ENCODE assay signal across 21 mouse cellular contexts in genomic region chr8:122817724-122818496, GRCm38 (mm10). TPM values are rescaled to one million over a fixed set of nuclear protein-coding genes. Genes with fewer than 3 reads are reported as not detected.
DNase-seq lines count a peak whose midpoint lies in the region; ATAC-seq and TF ChIP-seq lines count a peak whose summit lies in the region.
"Had no signal": no experiment of that assay in that cellular context is flagged by ENCODE, and none has a peak within 500 bp of the region (broad histone marks: within the 10 kb centered on the region; RNA-seq: fewer than 3 reads in every experiment).

No protein-coding gene starts in this region.

- H3K27ac ChIP-seq in kidney, postnatal 0 days = no peak overlapping the region
- no peak overlapping the region for H3K27ac ChIP-seq in kidney, embryonic 15.5 days
- peak overlapping the region; percentile 52 for H3K27ac ChIP-seq in midbrain, embryonic 14.5 days (replicated peaks; ENCODE audit: low read depth, low read length)
- H3K27ac ChIP-seq in midbrain, embryonic 16.5 days (ENCODE audit: low read length) = no peak overlapping the region
- peak overlapping the region; percentile 59 for H3K27ac ChIP-seq in embryonic facial prominence, embryonic 10.5 days (replicated peaks)
- H3K27ac ChIP-seq in olfactory bulb, adult 2 months (ENCODE audit: insufficient read depth, low read depth, low read length) = peak overlapping the region; percentile 70
- H3K27ac ChIP-seq: layer of hippocampus, adult 2 months; stomach, embryonic 15.5 days had no signal

- H3K9me3 ChIP-seq in kidney, postnatal 0 days (replicated peaks; ENCODE audit: low read length) = no peaks in the 10 kb centered on the region
- no peaks in the 10 kb centered on the region for H3K9me3 ChIP-seq in kidney, embryonic 15.5 days (replicated peaks)
- H3K9me3 ChIP-seq in midbrain, embryonic 14.5 days (ENCODE audit: control insufficient read depth, low read length) = no peaks in the 10 kb centered on the region
- H3K9me3 ChIP-seq in midbrain, embryonic 16.5 days (replicated peaks; ENCODE audit: control insufficient read depth, low read length, poor library complexity, severe bottlenecking) = no peaks in the 10 kb centered on the region
- H3K9me3 ChIP-seq in embryonic facial prominence, embryonic 10.5 days = no peaks in the 10 kb centered on the region
- H3K9me3 ChIP-seq: hindbrain, embryonic 13.5 days; stomach, embryonic 15.5 days had no signal

- H3K4me2 ChIP-seq in kidney, postnatal 0 days (ENCODE audit: low read length) = no peak overlapping the region
- no peak overlapping the region for H3K4me2 ChIP-seq in kidney, embryonic 15.5 days
- no peak overlapping the region for H3K4me2 ChIP-seq in midbrain, embryonic 14.5 days (ENCODE audit: low read length)
- H3K4me2 ChIP-seq in midbrain, embryonic 16.5 days (ENCODE audit: low read length) = no peak overlapping the region
- H3K4me2 ChIP-seq: hindbrain, embryonic 13.5 days; stomach, embryonic 15.5 days had no signal

- H3K4me3 ChIP-seq in kidney, postnatal 0 days (replicated peaks; ENCODE audit: low read depth, low read length) = no peak overlapping the region
- H3K4me3 ChIP-seq in kidney, embryonic 15.5 days (replicated peaks) = no peak overlapping the region
- no peak overlapping the region for H3K4me3 ChIP-seq in midbrain, embryonic 14.5 days (replicated peaks; ENCODE audit: low read depth, low read length)
- no peak overlapping the region for H3K4me3 ChIP-seq in midbrain, embryonic 16.5 days (ENCODE audit: low read depth, low read length)
- no peak overlapping the region for H3K4me3 ChIP-seq in embryonic facial prominence, embryonic 10.5 days
- H3K4me3 ChIP-seq in olfactory bulb, adult 2 months (ENCODE audit: insufficient read depth, low read depth, low read length) = no peak overlapping the region
- H3K4me3 ChIP-seq: erythroblast, embryonic 14.5 days; hindbrain, embryonic 13.5 days; layer of hippocampus, adult 2 months; stomach, embryonic 15.5 days had no signal

- WGBS in kidney, postnatal 0 days = 39% methylated on average over 13 of the region's 13 CpGs
- WGBS in kidney, embryonic 15.5 days = 32% methylated on average over 13 of the region's 13 CpGs
- 30% methylated on average over 13 of the region's 13 CpGs for WGBS in midbrain, embryonic 14.5 days
- 41% methylated on average over 13 of the region's 13 CpGs for WGBS in midbrain, embryonic 16.5 days
- WGBS in embryonic facial prominence, embryonic 10.5 days = 38% methylated on average over 13 of the region's 13 CpGs
- WGBS in olfactory bulb, adult 2 months = 54% methylated on average over 13 of the region's 13 CpGs

- intact Hi-C loops in heart, postnatal 10 days (cut with DNase I) = no loop called here

- no peak for DNase-seq in kidney, postnatal 0 days (ENCODE audit: low spot score)
- no peak for DNase-seq in midbrain, embryonic 14.5 days
- peak; percentile 35 for DNase-seq in embryonic facial prominence, embryonic 10.5 days (ENCODE audit: low spot score)
- no peak for DNase-seq in heart, postnatal 10 days
- DNase-seq: cerebellum, postnatal 10 days; heart, adult 11 months; kidney, postnatal 10 days; left cerebral cortex, postnatal 4 days; lung, adult 2 months; lung, postnatal 4 days; right cerebral cortex, postnatal 14 days; thymus, postnatal 14 days had no signal

- TF ChIP-seq POLR2A in olfactory bulb, adult 2 months (IDR thresholded peaks at IDR 0.05; ENCODE audit: insufficient read depth, low read depth, low read length) = no peak

- H3K36me3 ChIP-seq in kidney, postnatal 0 days (ENCODE audit: insufficient read depth, low read length) = peaks cover 4% of the 10 kb centered on the region; the same call in 1 of the 2 replicates
- H3K36me3 ChIP-seq in kidney, embryonic 15.5 days = peaks cover 10% of the 10 kb centered on the region; the same call in 1 of the 2 replicates
- peaks cover 14% of the 10 kb centered on the region; the same call in 1 of the 2 replicates for H3K36me3 ChIP-seq in midbrain, embryonic 14.5 days (ENCODE audit: control insufficient read depth, insufficient read depth, low read length)
- no peaks in the 10 kb centered on the region; the same call in 1 of the 2 replicates for H3K36me3 ChIP-seq in midbrain, embryonic 16.5 days (ENCODE audit: control insufficient read depth, insufficient read depth, low read length)
- peaks cover 28% of the 10 kb centered on the region for H3K36me3 ChIP-seq in embryonic facial prominence, embryonic 10.5 days (replicated peaks)
- H3K36me3 ChIP-seq: stomach, embryonic 15.5 days had no signal

- no peaks in the 10 kb centered on the region for H3K27me3 ChIP-seq in kidney, postnatal 0 days (ENCODE audit: insufficient read depth, low read length)
- no peaks in the 10 kb centered on the region for H3K27me3 ChIP-seq in kidney, embryonic 15.5 days
- no peaks in the 10 kb centered on the region for H3K27me3 ChIP-seq in midbrain, embryonic 14.5 days (ENCODE audit: control insufficient read depth, insufficient read depth, low read length)
- no peaks in the 10 kb centered on the region for H3K27me3 ChIP-seq in midbrain, embryonic 16.5 days (ENCODE audit: control insufficient read depth, insufficient read depth, low read depth, low read length)
- 0 out of 2 replicates have a peak, but pooled peaks cover 3% of the 10 kb centered on the region for H3K27me3 ChIP-seq in embryonic facial prominence, embryonic 10.5 days (replicated peaks; ENCODE audit: low read depth, poor library complexity, severe bottlenecking)
- H3K27me3 ChIP-seq: stomach, embryonic 15.5 days had no signal

- ATAC-seq in kidney, postnatal 0 days (replicated peaks; ENCODE audit: low FRiP score, low read depth) = 0 out of 2 replicates have a peak, but pooled peaks have one; percentile 18
- no peak for ATAC-seq in kidney, embryonic 15.5 days (replicated peaks; ENCODE audit: low FRiP score)
- ATAC-seq in midbrain, embryonic 14.5 days (ENCODE audit: low FRiP score, low TSS enrichment) = no peak
- no peak for ATAC-seq in midbrain, embryonic 16.5 days
- ATAC-seq: intestine, postnatal 0 days had no signal

- H3K9ac ChIP-seq in kidney, postnatal 0 days (ENCODE audit: low read depth, low read length) = no peak overlapping the region
- no peak overlapping the region for H3K9ac ChIP-seq in kidney, embryonic 15.5 days
- no peak overlapping the region for H3K9ac ChIP-seq in midbrain, embryonic 14.5 days (replicated peaks; ENCODE audit: low read length)
- no peak overlapping the region for H3K9ac ChIP-seq in midbrain, embryonic 16.5 days (ENCODE audit: low read depth, low read length)
- H3K9ac ChIP-seq: hindbrain, embryonic 13.5 days; stomach, embryonic 15.5 days had no signal

- H3K4me1 ChIP-seq in kidney, postnatal 0 days (replicated peaks; ENCODE audit: insufficient read depth, low read length) = no peaks in the 10 kb centered on the region
- peaks cover 24% of the 10 kb centered on the region for H3K4me1 ChIP-seq in kidney, embryonic 15.5 days
- peaks cover 19% of the 10 kb centered on the region for H3K4me1 ChIP-seq in midbrain, embryonic 14.5 days (ENCODE audit: control insufficient read depth, insufficient read depth, low read length)
- H3K4me1 ChIP-seq in midbrain, embryonic 16.5 days (ENCODE audit: control insufficient read depth, insufficient read depth, low read length) = peaks cover 9% of the 10 kb centered on the region; the same call in 1 of the 2 replicates
- peaks cover 19% of the 10 kb centered on the region for H3K4me1 ChIP-seq in embryonic facial prominence, embryonic 10.5 days
- peaks cover 55% of the 10 kb centered on the region for H3K4me1 ChIP-seq in olfactory bulb, adult 2 months (ENCODE audit: control insufficient read depth, insufficient read depth, low read length)
- H3K4me1 ChIP-seq: stomach, embryonic 15.5 days had no signal

- no peak for TF ChIP-seq CTCF in kidney, postnatal 0 days (IDR thresholded peaks at IDR 0.05; ENCODE audit: low read depth)
- TF ChIP-seq CTCF in olfactory bulb, adult 2 months (IDR thresholded peaks at IDR 0.05; ENCODE audit: insufficient read depth, low read depth, low read length) = no peak

RNA-seq across cellular contexts. Expression of gene Cdh15, which starts 29.9 kb away (rescaled TPM):
- 0.37 and 0.69 TPM in 2 replicates for polyA plus RNA-seq in kidney, postnatal 0 days (2015; fragmentation: Nextera tagmentation; extraction: Ambion mirVana)
- polyA plus RNA-seq in kidney, embryonic 15.5 days (2015; fragmentation: Nextera tagmentation; extraction: Ambion mirVana) = 2.3 and 3.2 TPM in 2 replicates
- polyA plus RNA-seq in midbrain, embryonic 14.5 days (2014; fragmentation: Nextera tagmentation; extraction: Ambion mirVana) = 1.5 and 2.6 TPM in 2 replicates
- 2.2 and 2.9 TPM in 2 replicates for polyA plus RNA-seq in midbrain, embryonic 16.5 days (2015; fragmentation: Nextera tagmentation; extraction: Ambion mirVana)
- 1.7 and 2.0 TPM in 2 replicates for polyA plus RNA-seq in embryonic facial prominence, embryonic 10.5 days (2016; fragmentation: Nextera tagmentation; extraction: Ambion mirVana)
- polyA plus RNA-seq in olfactory bulb, adult 2 months (2012; ENCODE audit: insufficient read depth, insufficient read length, low replicate concordance, missing spikeins) = not detected in 2 replicates
- total RNA-seq in heart, postnatal 10 days (2021) = under 1 TPM in 1 of 2 experiments, not detected in 1; 0.10 TPM
- polyA plus RNA-seq: erythroblast, embryonic 14.5 days; spleen, adult 2 months had no signal

RNA-seq across cellular contexts. Expression of gene Acsf3, which starts 42.6 kb away (rescaled TPM):
- polyA plus RNA-seq in kidney, postnatal 0 days (2015; fragmentation: Nextera tagmentation; extraction: Ambion mirVana) = 21.4 and 23.4 TPM in 2 replicates
- 18.1 and 21.0 TPM in 2 replicates for polyA plus RNA-seq in kidney, embryonic 15.5 days (2015; fragmentation: Nextera tagmentation; extraction: Ambion mirVana)
- 16.3 and 16.8 TPM in 2 replicates for polyA plus RNA-seq in midbrain, embryonic 14.5 days (2014; fragmentation: Nextera tagmentation; extraction: Ambion mirVana)
- polyA plus RNA-seq in midbrain, embryonic 16.5 days (2015; fragmentation: Nextera tagmentation; extraction: Ambion mirVana) = 15.1 and 18.0 TPM in 2 replicates
- polyA plus RNA-seq in embryonic facial prominence, embryonic 10.5 days (2016; fragmentation: Nextera tagmentation; extraction: Ambion mirVana) = 15.9 and 16.4 TPM in 2 replicates
- polyA plus RNA-seq in olfactory bulb, adult 2 months (2012; ENCODE audit: insufficient read depth, insufficient read length, low replicate concordance, missing spikeins) = not detected in 2 replicates
- 10 to 100 TPM; 27.1 to 28.6 TPM for total RNA-seq in heart, postnatal 10 days (2021)

Comparison
In these comparisons a context has a peak if more than half of its experiments do, and no peak if none do; other contexts are left out.
1. H3K27ac ChIP-seq: peak in midbrain, embryonic 14.5 days (single experiment), embryonic facial prominence, embryonic 10.5 days (single experiment) and olfactory bulb, adult 2 months (single experiment); none in kidney, postnatal 0 days (single experiment), kidney, embryonic 15.5 days (single experiment) and midbrain, embryonic 16.5 days (single experiment).
2. RNA of gene Acsf3, which starts 42.6 kb away (polyA plus RNA-seq): 21.4 to 23.4 TPM in kidney, postnatal 0 days, 18.1 to 21.0 TPM in kidney, embryonic 15.5 days, 15.1 to 18.0 TPM in midbrain, embryonic 16.5 days, 16.3 to 16.8 TPM in midbrain, embryonic 14.5 days and 15.9 to 16.4 TPM in embryonic facial prominence, embryonic 10.5 days; not detected in olfactory bulb, adult 2 months; every median in the first group is over 10 times any median in the second.